Mouse (Mus musculus): ENCODE results near the gene Cradd.

Cradd gene

DNA sequence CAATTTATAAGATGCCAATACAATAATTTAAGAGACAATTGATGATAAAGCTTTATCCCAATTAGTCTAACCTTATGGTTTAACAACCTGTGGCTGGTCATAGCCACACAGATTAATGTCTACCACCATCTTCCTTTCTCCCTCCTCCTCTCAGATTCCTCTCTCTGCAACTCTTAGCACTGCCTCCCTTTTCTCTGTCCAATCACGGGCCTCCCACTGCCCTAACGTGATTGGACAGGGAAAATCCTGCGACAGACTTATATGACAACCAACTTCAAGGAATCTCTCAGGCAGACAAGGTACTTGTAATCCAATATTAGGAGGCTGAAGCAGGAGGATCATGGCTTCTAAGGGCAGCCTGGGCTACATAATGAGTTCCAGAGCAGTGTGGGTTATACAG, 8.7 kb upstream of the Cradd start:
- DNase-seq (ENCODE audit: low spot score): no peak

DNA sequence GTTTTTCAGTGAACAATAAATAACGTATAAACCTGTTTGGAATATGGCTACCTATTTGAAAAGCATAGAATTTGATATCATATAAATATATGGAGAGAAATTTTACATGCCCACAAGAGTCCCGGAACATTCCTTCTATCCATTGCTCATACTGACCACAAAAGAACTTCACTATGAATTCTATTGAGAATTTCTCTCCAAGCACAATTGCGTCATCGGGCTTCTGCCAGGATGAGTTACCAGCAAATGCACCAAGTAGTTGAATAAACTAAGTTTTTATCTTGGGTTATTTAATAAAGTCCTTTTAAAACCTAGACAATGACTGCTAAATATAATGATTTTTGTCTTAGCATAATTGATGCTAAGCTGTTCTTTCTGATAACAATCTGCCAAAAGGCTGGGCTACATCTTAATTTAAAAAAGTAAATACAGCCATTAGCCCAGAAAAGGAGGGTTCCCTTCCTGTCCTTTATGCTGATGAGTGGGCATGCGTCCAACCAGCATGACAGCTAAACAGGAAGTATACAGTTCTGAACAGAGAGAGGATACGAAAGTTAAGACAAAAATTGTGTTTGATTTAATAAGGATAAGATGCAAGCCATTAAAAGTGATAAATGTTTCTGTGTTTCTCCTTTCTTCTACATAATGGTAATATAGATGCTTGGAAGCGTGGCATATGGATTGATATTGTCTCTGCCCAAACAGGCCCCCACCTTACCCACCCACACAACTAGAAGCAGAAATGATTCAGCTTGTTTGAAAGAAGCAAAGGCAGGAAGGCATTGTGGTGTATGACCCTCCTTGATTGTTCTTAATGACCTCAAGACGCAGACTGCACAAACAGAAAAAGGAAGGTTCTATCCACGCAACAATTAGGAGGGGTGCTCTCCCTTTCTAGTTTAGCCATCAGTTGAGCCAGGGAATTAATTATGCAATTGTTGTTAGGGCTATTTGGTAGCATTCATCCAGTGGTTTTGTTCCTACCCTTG, 6.7 kb upstream of the Cradd start:
- DNase-seq (ENCODE audit: low spot score): no peak

DNA sequence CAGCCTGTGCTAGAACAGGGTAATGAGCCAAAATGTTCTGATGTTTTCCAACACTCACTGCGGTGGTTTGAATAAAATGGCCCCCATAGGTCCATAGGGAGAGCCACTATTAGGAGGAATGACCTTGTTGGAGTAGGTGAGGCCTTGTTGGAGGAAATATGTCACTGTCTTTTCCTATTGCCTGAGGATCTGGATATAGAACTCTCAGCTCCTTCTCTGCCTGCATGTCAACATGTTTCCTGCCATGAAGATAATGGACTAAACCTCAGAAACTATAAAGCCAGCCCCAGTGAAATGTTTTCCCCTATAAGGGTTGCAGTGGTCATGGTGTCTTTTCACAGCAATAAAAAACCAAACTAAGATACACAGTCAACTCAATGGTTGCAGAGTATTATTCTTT, 6.0 kb upstream of the Cradd start:
- DNase-seq (ENCODE audit: low spot score): no peak

DNA sequence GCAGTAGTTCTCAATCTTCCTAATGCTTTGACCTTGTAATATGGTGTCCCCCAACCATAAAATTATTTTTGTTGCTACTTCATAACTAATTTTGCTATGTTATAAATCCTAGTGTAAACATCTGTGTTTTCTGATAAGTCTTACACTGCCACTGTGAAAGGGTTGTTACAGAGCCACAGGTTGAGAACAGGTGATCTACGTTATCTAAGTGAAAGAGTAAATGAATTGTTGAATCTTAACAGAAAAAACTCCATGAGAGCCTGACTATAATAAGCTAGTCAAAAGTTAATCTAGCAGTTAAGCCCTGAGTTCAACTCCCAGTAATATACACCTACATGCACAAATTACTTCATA, 322 bp upstream of the Cradd start:
- DNase-seq (ENCODE audit: low spot score): no peak

DNA sequence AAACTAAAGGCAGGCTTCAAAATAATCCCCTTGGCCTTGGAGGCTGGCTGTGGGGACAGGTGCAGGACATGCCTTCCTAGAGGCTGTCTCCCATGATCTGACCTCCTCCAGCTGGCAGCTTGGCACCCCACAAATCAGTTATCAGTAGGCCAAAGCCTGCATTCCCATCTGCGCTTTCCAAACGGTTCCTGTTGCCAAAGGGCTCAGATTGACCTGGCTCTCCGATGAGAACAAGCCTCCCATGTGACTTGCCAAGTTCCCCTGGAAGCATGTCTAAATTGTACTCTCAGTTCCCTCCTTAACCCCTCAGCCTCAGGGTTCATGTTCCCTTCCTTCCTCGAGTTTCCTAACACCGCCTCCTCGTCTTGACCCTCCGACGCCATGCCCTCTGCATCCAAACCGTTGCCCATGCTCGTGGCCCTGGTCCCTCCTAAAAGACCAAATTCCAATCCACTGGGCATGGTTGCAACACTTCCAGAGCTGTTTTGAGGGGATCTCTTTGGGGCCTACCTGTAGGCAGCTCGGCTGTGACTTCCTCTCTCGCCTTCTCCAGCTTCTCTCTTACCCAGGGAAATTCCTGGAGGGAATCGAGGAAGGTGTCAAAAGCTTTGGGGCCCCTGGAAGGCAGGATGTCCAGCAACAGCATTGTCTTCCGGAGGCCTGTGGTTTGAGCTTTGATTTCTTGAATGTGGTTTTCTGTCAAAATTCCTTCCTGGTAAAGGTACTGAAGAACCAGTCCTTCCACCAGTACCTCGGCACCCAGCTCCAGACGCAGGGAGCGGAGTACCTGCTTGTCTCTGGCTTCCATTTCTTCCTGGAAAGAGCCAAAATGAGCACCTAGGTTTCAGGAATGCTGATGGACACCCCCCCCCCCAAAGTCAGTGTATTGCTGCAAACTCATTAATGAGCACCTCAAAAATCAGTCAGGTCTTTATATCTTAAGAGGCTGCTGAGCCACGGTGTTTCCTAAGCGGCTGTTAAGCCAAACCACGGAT, 1.6 kb downstream of the Cradd start:
- peak; percentile 27 for DNase-seq (ENCODE audit: low spot score)

DNA sequence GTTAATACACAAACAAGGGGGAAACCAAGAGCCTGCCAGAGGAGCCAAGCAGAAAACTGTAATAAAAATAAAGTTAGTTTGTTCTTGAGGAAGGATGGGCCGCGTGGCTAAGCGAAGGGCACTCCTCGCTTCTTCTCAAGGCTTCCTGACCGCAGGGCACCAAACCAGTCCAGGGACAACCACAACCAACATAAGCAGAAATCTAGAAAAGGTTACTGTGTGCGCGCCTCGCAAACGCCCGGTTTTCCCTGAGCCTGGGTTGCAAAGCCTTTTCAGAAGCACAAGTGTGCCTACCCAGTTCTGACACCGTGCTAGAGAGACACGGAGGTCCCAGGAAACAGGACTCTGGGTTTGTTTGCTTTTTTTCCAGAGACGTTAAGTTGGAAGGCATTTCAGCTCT, 4.9 kb downstream of the Cradd start:
- no peak for DNase-seq (ENCODE audit: low spot score)

DNA sequence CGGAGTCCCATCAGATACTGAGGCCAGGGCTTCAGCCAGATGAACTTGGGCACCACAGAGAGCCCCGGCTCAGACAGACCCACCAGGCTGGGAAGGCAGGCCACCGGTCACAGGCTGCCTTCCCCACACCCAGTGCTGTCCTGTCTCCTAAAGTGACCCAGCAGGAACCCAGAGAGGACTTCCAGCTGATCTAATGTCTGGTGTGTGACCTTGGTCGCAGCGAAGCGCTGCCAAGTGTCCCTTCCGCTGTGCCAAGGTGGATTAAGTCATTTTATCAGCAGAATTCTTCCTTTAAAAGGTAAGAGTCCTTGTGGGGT, 5.6 kb downstream of the Cradd start:
- no peak for DNase-seq (ENCODE audit: low spot score)

DNA sequence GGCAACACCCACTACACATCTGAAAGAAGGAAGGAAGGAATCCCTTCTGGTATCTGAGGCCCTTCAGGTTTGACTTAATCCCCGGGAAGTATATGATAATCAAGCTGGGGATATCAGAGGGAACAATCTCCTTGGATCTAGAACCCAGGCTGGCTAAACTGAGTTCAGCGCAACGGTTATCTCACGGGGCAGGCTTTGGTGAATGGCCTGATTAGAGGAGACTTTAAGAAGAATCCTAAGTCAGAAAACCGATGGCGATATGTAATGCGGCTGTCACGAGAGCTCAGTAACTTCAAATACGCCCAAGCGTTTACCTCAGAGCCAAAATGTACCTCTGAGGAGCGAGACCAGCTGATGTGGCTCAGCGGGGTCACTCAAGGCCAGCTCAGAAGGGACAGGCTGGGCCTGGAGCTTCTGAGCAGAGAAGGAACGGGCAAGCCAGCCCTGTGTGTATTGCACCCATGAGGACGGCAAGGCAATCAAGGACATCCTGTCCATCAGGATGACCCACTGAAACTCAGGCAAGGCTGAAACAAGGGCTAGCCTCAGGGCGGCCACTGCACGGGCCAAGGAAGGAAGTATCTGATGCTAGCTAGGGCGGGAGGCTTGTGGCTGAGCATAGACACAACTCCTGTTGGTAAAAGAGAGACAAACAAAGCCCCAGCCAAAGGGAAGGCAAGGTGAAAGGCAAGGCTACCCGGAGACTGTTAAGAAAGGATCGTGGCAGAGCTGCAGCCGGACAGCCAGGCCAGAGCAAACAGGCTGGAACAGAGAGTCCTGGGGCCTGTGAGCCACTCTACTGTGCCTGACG, 6.1 kb downstream of the Cradd start:
- DNase-seq (ENCODE audit: low spot score): no peak

DNA sequence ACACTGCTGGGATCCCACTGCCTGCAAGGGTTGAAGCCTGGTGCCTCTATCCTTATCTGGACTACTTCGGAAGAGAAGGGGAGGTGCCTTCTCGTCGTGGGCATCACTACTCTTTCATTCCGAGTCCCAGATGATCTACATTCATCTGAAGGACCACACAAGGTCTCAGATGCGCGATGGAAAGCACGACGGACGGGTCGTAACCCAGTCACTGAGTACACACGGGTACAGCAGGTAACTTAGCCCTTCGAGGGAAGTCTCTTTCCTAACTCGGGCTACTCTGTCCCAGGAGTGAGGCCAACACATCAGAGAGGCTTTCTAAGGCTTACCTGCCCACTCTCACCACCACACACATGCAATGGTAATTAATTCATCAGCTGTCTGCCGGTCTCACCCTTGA, 6.8 kb downstream of the Cradd start:
- DNase-seq (ENCODE audit: low spot score): no peak

DNA sequence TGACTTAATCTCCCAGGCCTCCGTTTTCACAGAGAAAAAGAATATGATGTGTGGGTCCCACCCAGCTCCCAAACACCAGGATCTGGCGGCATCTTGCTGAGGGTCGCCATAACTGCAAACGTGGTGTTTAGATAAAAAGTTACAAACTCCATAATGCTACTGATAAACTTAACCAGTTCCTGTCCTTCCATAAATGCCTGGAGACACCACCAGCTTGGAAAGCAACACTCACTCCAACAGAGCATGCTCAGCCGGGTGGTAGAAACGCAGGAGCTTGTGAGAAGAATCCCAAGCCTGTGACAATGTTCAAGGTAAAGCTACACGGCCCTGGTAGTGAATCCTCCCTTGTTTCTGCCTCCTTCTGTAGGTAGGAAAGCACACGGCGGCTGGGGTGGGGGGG, 7.3 kb downstream of the Cradd start:
- no peak for DNase-seq (ENCODE audit: low spot score)

DNA sequence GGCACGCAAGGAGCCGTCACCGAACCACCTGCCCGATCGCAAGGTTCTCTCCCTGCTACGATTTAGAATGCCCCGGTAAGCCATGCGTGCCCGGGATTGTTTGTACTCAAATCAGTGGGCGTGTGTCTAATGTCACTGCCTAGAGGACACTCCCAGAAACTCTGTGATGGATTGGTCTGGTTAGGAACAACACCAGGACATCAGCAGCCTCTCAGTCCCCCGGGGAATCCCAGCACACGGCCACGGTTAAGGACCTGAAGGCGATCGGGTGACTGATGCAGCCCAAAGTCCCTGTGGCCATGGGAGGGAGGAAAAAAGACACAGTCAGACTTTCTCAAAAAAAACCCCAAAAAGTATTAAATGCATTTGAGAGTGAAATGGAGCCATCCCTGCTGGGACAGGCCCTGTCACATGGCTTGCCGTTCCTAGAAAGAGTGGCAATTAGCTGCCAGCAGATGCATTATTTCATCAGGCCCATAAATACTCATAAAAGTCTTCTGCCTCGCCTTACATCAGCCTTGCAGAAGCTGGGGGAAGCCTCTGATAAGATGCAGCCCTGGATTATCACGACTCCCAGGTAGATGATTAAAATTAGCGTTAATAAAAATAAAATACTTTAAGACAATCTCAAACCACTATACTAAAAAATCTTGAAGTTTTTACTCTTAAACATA, 8.0 kb downstream of the Cradd start:
- DNase-seq (ENCODE audit: low spot score): no peak

DNA sequence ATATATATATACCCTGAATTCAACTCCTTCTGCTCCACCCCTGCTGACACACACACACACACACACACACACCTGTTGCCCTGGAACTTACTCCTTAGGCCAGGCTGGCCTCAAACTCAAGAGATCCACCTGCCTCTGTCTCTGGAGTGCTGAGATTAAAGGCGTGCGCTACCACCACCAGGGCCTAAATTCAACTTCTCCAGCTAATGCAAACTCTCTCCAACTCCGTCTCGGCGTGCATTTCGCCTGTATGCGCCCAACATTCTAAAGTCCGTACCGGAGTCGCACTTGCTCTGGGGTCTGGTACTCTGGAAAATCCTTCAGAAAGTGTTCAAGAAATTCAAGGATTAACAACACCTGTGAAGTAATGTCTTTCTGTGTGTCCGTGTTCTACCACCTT, 8.6 kb downstream of the Cradd start:
- no peak for DNase-seq (ENCODE audit: low spot score)

DNA sequence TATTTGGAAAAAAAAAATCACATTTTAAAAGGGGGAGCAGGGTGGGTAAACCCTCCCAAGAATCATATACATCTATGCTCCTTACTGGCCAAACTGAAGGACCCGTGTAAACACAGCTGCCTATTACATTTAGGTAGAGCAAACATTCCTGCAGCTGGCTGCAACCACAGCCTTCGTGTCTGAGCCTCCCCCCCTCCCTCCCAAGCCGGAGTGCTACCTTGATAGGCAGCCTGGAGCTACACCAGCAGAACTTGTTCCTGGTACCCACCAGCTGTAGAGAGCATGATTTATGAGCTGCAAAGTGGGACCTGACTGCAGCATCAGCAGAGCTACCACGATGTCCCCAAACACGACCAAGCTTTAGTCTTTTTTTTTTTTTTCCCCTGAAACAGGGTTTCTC, 9.9 kb downstream of the Cradd start:
- DNase-seq (ENCODE audit: low spot score): no peak

DNA sequence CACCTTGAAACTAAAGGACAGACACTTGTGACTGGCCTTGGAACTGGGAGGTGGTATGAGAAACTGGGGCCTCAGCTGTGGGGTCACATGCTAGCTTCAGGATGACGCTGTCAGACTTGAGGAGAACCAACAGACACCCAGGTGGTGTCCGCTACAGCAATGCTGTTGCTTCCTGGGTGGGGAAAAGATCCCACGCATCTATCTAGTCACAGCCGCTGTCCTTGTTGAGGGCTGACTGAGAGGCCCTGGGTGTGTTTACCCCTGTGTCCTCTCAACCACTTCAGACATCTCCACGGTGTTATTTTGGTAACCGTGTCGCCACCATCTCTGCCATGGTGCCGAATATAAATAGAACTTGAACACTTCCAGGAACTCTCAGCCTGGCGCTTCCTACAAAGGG, 10.4 kb downstream of the Cradd start:
- DNase-seq (ENCODE audit: low spot score): no peak

DNA sequence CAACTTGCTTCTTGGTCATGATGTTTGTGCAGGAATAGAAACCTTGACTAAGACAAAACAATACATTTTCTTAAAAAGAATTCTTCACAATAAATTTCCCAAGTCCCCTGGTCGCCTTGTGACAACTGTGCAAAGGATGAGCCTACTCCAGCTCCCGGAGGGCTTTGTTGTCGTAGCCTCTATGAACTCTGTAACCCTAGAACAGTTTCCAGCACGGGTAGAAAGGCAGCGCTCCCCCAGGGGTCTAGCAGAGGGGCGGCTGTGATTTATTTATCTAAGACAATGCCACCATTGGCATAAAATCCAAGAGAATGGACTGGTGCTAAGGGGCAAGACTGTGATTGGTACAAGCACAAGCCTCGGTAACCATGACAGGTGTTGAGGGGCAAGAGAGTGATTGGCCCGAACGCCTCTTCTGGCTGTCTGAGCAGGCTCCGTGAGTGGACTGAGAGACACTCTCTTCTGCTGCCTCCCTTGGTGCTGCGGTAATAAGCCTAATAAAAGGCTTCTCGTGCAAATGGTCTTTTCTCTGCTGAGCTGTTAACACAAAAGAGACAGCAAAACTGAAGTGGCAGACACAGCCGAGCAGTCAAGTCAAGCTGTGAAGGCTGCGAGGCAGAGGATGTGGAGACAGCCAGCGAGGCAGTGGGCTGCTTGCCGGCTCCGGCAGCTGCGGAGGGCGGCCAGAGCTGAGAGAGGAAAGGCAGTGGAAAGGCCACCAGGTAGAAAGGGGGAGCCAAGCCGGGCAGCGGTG, 13.1 kb downstream of the Cradd start:
- DNase-seq (ENCODE audit: low spot score): peak; percentile 69

DNA sequence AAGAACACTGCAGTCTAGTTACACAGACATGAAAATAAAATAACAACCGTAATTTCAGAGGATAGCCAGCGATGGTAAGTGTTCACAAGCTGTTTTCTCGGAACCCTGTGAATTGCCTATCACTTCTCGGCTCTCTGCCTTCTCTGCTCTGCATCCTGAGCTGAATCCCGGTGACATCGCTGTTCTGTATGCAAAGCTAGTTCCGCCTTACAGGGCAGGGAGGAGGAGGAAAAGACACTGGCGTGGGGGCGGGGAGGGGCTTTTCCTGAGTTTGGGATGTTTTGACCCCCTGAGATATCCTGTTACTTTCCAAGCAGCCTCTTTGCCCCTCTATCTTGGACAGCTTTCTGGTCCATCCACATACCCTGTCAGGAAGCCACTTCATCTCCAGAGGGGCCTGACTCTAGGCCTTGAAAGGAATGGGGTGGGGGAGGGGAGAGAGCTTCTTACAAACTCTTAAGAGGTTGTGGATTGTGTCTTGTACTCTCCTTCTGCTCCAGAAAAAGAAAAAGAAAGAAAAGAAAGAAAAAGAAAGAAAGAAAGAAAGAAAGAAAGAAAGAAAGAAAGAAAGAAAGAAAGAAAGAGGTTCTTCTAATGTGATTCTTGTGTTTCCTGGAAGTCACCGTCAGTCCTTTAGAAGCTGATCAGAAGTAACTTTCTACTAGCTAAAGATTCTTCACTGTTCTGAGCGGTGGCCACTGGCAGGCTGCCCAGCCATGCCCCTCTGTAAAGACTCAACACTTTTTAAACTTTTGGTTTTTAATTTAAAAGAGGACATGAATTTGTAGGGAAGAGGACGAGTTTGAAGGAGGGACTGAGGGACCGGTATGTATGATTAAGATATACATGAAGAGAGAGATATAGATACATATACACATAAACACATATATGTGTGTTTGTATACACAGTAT, 14.3 kb downstream of the Cradd start:
- no peak for DNase-seq (ENCODE audit: low spot score)

DNA sequence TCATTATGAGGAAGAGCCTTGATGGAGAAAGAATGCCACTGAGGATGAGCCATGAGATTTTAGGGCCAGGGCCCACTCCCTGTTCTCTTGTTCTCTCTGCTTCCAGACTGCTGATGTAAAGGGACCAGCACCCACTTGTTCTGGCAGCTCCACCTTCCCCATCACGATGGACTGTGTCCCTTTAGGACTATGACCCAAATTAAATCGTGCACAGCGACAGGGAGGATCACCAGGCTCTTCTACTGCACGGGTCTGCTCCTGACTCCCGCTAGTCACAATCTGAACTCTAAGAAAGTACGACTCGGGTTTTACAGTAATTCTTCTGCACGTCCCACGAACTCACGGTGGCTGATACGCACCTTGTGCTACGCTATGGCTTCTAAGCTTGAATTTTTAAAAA, 14.9 kb downstream of the Cradd start:
- no peak for DNase-seq (ENCODE audit: low spot score)

DNA sequence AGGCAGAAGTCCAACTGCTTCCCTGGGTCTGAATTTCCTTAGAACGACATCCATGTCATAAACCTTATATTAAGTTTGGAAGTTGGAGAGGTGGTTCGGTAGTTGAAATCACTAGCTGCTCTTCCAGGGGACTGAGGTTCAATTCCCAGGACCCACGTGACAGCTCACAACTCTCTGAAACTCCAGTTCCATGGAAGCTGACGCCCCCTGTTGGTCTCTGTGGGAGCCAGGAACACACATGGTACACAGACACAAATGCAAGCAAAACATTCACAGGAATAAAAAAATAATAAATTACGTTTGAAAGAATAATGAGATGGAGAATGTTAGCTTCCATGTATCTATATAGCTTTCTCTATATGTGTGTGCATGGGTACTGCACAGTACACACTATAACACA, 16.0 kb downstream of the Cradd start:
- no peak for DNase-seq (ENCODE audit: low spot score)

DNA sequence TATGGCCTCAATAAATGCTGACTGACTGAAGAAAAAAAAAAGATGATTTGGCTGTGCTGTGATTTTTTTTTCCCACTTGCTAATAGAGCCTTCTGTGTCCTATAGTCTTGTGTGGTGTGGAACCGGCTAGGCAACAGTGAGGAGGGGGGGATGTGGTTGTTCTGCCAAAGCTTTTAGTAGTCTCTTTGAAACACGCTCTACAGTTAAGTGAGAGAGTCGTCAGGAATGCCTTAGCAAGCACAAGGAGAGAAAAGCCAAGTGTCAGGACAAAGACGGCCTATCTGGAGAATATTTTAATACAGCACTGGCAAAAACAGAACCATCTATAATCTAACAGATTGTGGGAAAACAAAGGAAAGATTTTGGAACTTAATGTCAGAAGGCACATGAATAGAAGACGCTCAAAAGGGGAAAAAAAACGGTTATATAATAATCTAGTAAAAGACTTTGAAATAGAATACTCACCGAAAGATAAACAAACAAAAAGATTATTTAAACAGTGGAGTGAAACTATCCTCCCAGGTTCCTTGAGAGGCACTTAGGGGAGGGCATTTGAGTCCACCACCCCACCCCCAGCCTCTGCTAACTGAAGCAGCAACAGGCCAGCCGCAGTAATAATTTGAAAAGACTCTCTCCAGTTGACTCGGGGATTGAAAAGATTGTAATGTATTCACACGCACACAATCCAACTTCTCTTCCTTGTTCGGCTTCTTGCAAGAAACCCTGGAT, 16.9 kb downstream of the Cradd start:
- no peak for DNase-seq (ENCODE audit: low spot score)
